Comparison of ENCODE assay signal across 13 mouse cellular contexts in genomic region chr5:16700546-16700945, GRCm38 (mm10).
"Had no signal": no experiment of that assay in that cellular context is flagged by ENCODE, and none has a peak within 500 bp of the region (broad histone marks: within the 10 kb centered on the region; RNA-seq: fewer than 3 reads in every experiment).

No protein-coding gene starts in this region.

- H3K27me3 ChIP-seq: intestine, embryonic 15.5 days; limb, embryonic 13.5 days; neural tube, embryonic 15.5 days had no signal

- ATAC-seq: intestine, embryonic 15.5 days had no signal

- H3K4me3 ChIP-seq: intestine, embryonic 15.5 days; limb, embryonic 13.5 days; midbrain, embryonic 10.5 days; myocyte; neural tube, embryonic 15.5 days had no signal

- H3K4me2 ChIP-seq: intestine, embryonic 15.5 days; limb, embryonic 13.5 days; neural tube, embryonic 15.5 days had no signal

- H3K36me3 ChIP-seq: intestine, embryonic 15.5 days; limb, embryonic 13.5 days; midbrain, embryonic 10.5 days; neural tube, embryonic 15.5 days had no signal

- H3K4me1 ChIP-seq: intestine, embryonic 15.5 days; limb, embryonic 13.5 days; midbrain, embryonic 10.5 days; neural tube, embryonic 15.5 days had no signal

- H3K9ac ChIP-seq: intestine, embryonic 15.5 days; limb, embryonic 13.5 days; neural tube, embryonic 15.5 days had no signal

- DNase-seq: kidney, adult 18-20 months; kidney, postnatal 10 days; kidney, postnatal 4 days; left cerebral cortex, postnatal 4 days; lung, adult 18-20 months; midbrain, embryonic 14.5 days; thymus, adult 2 months; thymus, postnatal 25 days had no signal

- H3K9me3 ChIP-seq: intestine, embryonic 15.5 days; limb, embryonic 13.5 days; midbrain, embryonic 10.5 days; neural tube, embryonic 15.5 days had no signal

- H3K27ac ChIP-seq: intestine, embryonic 15.5 days; limb, embryonic 13.5 days; midbrain, embryonic 10.5 days; neural tube, embryonic 15.5 days had no signal
